8 mouse cellular contexts compared by ENCODE assay signal in genomic region chr2:4717081-4717768, GRCm38 (mm10). TPM values are rescaled to one million over a fixed set of nuclear protein-coding genes. Genes with fewer than 3 reads are reported as not detected.
A peak's percentile ranks its signal among the peaks of the same experiment; 100 is the strongest.
DNase-seq lines count a peak whose midpoint lies in the region; ATAC-seq and TF ChIP-seq lines count a peak whose summit lies in the region.

No protein-coding gene starts in this region.

- H3K4me3 ChIP-seq in intestine, embryonic 14.5 days (ENCODE audit: low read depth, low read length) = peak overlapping the region; percentile 70
- H3K4me3 ChIP-seq in lung, adult 2 months (replicated peaks; ENCODE audit: extremely low read depth, low read depth, low read length) = peak overlapping the region; percentile 59

- no peaks in the 10 kb centered on the region for H3K36me3 ChIP-seq in intestine, embryonic 14.5 days (ENCODE audit: control insufficient read depth, insufficient read depth, low read length)

- peak overlapping the region; percentile 91 for H3K4me2 ChIP-seq in intestine, embryonic 14.5 days (ENCODE audit: low read length)

- no peak overlapping the region for H3K27ac ChIP-seq in intestine, embryonic 14.5 days (ENCODE audit: low read depth)

- DNase-seq in retina, embryonic 14.5 days (ENCODE audit: low spot score) = peak; percentile 50
- no peak for DNase-seq in retina, postnatal 1 day
- DNase-seq in cerebellum, postnatal 36 days = peak; percentile 16 to 22
- DNase-seq in gastrocnemius, postnatal 25 days = peak; percentile 12
- DNase-seq in intestine, embryonic 14.5 days (ENCODE audit: low spot score) = peak; percentile 78
- peak; percentile 68 for DNase-seq in lung, adult 2 months
- DNase-seq in right cerebral cortex, postnatal 25 days = peak; percentile 16
- DNase-seq in Muller cell, postnatal 12 days (ENCODE audit: inconsistent ontology term) = no peak

- WGBS in intestine, embryonic 14.5 days = 5% methylated on average over 30 of the region's 49 CpGs
- WGBS in lung, adult 2 months = 6% methylated on average over 46 of the region's 49 CpGs

- H3K9me3 ChIP-seq in intestine, embryonic 14.5 days (ENCODE audit: control insufficient read depth, low read length) = no peaks in the 10 kb centered on the region

- H3K9ac ChIP-seq in intestine, embryonic 14.5 days (ENCODE audit: low read length) = peak overlapping the region; percentile 74

- no peak for TF ChIP-seq CTCF in lung, adult 2 months (IDR thresholded peaks at IDR 0.05; ENCODE audit: insufficient read depth, low read length)

- no peak for TF ChIP-seq POLR2A in lung, adult 2 months (IDR thresholded peaks at IDR 0.05; ENCODE audit: borderline replicate concordance, extremely low read depth, low read depth, low read length)

- ATAC-seq in intestine, embryonic 14.5 days (replicated peaks; ENCODE audit: low FRiP score, low TSS enrichment, low read depth) = peak; percentile 75

- peaks cover 39% of the 10 kb centered on the region for H3K27me3 ChIP-seq in intestine, embryonic 14.5 days (replicated peaks; ENCODE audit: control insufficient read depth, insufficient read depth, low read length)

- no peaks in the 10 kb centered on the region for H3K4me1 ChIP-seq in intestine, embryonic 14.5 days (replicated peaks; ENCODE audit: control insufficient read depth, insufficient read depth, low read length)
- peaks cover 4% of the 10 kb centered on the region; the same call in 1 of the 2 replicates for H3K4me1 ChIP-seq in lung, adult 2 months (ENCODE audit: control insufficient read depth, insufficient read depth, low read length)

RNA-seq across cellular contexts. Expression of gene Bend7, which starts 0.4 kb away (rescaled TPM):
- total RNA-seq in gastrocnemius, postnatal 25 days (2021) = 1 to 10 TPM; 2.0 to 2.7 TPM
- 4.5 and 4.9 TPM in 2 replicates for polyA plus RNA-seq in intestine, embryonic 14.5 days (2014; fragmentation: Nextera tagmentation; extraction: Ambion mirVana)
- 15.7 and 17.2 TPM in 2 replicates for polyA plus RNA-seq in lung, adult 2 months (2012; rRNA removed)

Comparison
In these comparisons a context has a peak if more than half of its experiments do, and no peak if none do; other contexts are left out.
1. DNase-seq: peak in retina, embryonic 14.5 days (single experiment), cerebellum, postnatal 36 days (2 of 2), gastrocnemius, postnatal 25 days (single experiment), intestine, embryonic 14.5 days (single experiment), lung, adult 2 months (single experiment) and right cerebral cortex, postnatal 25 days (single experiment); none in retina, postnatal 1 day (single experiment) and Muller cell, postnatal 12 days (single experiment).